ENCODE assay signal across 1 mouse cellular context in genomic region chr2:62623024-62623441, GRCm38 (mm10).
TF ChIP-seq lines count a peak whose summit lies in the region.

No protein-coding gene starts in this region.

TF ChIP-seq in MEL, 35 proteins besides CTCF, POLR2A, EP300 and RAD21 (continued from another document):
- no peak for TF ChIP-seq JUND (IDR thresholded peaks at IDR 0.05; ENCODE audit: low read depth, low read length)
- TF ChIP-seq ZKSCAN1 (IDR thresholded peaks at IDR 0.05; ENCODE audit: low read depth, low read length): no peak
- TF ChIP-seq MAX (IDR thresholded peaks at IDR 0.05; ENCODE audit: low read length): peak; percentile 77
- TF ChIP-seq MYC (IDR thresholded peaks at IDR 0.05; ENCODE audit: low read depth, low read length): peak; percentile 92
- peak; percentile 4; the same call in 1 of the 2 replicates for TF ChIP-seq MYB (IDR thresholded peaks at IDR 0.05; ENCODE audit: low read depth, low read length)
- peak; percentile 61; the same call in 1 of the 2 replicates for TF ChIP-seq MAFK (IDR thresholded peaks at IDR 0.05; ENCODE audit: borderline replicate concordance, low read depth, low read length)
- TF ChIP-seq HCFC1 (IDR thresholded peaks at IDR 0.05; ENCODE audit: low read depth, low read length): 0 out of 2 replicates have a peak, but pooled peaks have one; percentile 41
- TF ChIP-seq ZNF384 (IDR thresholded peaks at IDR 0.05; ENCODE audit: low read depth, low read length): peak; percentile 93
- TF ChIP-seq NRF1 (IDR thresholded peaks at IDR 0.05; ENCODE audit: insufficient read depth, low read depth, low read length, poor library complexity, severe bottlenecking): no peak
- TF ChIP-seq GATA1 (IDR thresholded peaks at IDR 0.05; ENCODE audit: low read depth, low read length): peak; percentile 62
- TF ChIP-seq NELFE (IDR thresholded peaks at IDR 0.05; ENCODE audit: low read depth, low read length): peak; percentile 62
- TF ChIP-seq BHLHE40 (IDR thresholded peaks at IDR 0.05; ENCODE audit: borderline replicate concordance, low read depth, low read length): peak; percentile 86; the same call in 1 of the 2 replicates
- peak; percentile 53 for TF ChIP-seq CHD2 (IDR thresholded peaks at IDR 0.05; ENCODE audit: low read length)
- TF ChIP-seq TBP (IDR thresholded peaks at IDR 0.05; ENCODE audit: low read depth, low read length): no peak
